Mouse (Mus musculus): Measurements from ENCODE around the gene Suco.

GRCm38 (mm10) chr1:161919594-161919993, 43.1 kb upstream of the Suco start:
- TF ChIP-seq CTCF (IDR thresholded peaks at IDR 0.05; ENCODE audit: low read depth) (no peak), EP300 (IDR thresholded peaks at IDR 0.05; ENCODE audit: low read depth) (no peak)
